Mouse (Mus musculus) midbrain, postnatal 0 days (tissue): Measurements from ENCODE around the gene Phlda1. TPM values are rescaled to one million over a fixed set of nuclear protein-coding genes. Genes with fewer than 3 reads are reported as not detected.

Source experiments
- ATAC-seq: fragments of 200-750 bp; cut with Nextera tagmentation; 2 replicates; pipeline ENCODE4 v1.8.0; 2017; ENCODE audit warnings: moderate number of reproducible peaks, mild to moderate bottlenecking, moderate TSS enrichment, moderate library complexity; ENCODE audit not compliant: low FRiP score
- DNase-seq: peaks from one replicate; pipeline ENCODE4 v3.0.0-alpha.2; 2015; ENCODE audit warnings: low spot score
- H3K27ac ChIP-seq: fragments of 300-500 bp; sonication (generic); 2 replicates; pipeline ENCODE4 v1.5.1; 2014; ENCODE audit warnings: low read depth, mild to moderate bottlenecking, low read length, mixed read lengths
- H3K27me3 ChIP-seq: fragments of 300-500 bp; sonication (generic); 2 replicates; pipeline ENCODE4 v1.6.1; 2014; ENCODE audit warnings: low read length, control low read depth, mixed read lengths; ENCODE audit not compliant: insufficient read depth
- H3K36me3 ChIP-seq: fragments of 300-500 bp; sonication (generic); 2 replicates; pipeline ENCODE4 v1.6.1; 2014; ENCODE audit warnings: low read length, control low read depth, mixed read lengths; ENCODE audit not compliant: insufficient read depth
- H3K4me1 ChIP-seq: fragments of 300-500 bp; sonication (generic); 2 replicates; pipeline ENCODE4 v1.6.1; 2014; ENCODE audit warnings: mild to moderate bottlenecking, control low read depth, antibody characterized with exemption, low read length, mixed read lengths; ENCODE audit not compliant: insufficient read depth
- H3K4me2 ChIP-seq: fragments of 300-500 bp; sonication (generic); 2 replicates; pipeline ENCODE4 v1.6.1; 2014; ENCODE audit warnings: low read depth, mild to moderate bottlenecking, low read length, mixed read lengths; ENCODE audit not compliant: poor library complexity, severe bottlenecking
- H3K4me3 ChIP-seq: fragments of 300-500 bp; sonication (generic); 2 replicates; pipeline ENCODE4 v1.5.1; 2014; ENCODE audit warnings: low read depth, mild to moderate bottlenecking, low read length, moderate library complexity
- H3K9ac ChIP-seq: fragments of 300-500 bp; sonication (generic); replicated peaks from 2 replicates; pipeline ENCODE4 v1.6.1; 2014; ENCODE audit warnings: mild to moderate bottlenecking, low read length, moderate library complexity, mixed read lengths; ENCODE audit not compliant: poor library complexity, severe bottlenecking
- H3K9me3 ChIP-seq: fragments of 300-500 bp; sonication (generic); 2 replicates; pipeline ENCODE4 v1.6.1; 2016; ENCODE audit warnings: low read length, control low read depth
- CTCF ChIP-seq: IDR thresholded peaks from 2 replicates; pipeline ENCODE4 v1.5.1; 2016; ENCODE audit warnings: antibody characterized with exemption, mild to moderate bottlenecking
- WGBS: fragments of 180-500 bp; shearing (Covaris S2); extraction: QIAGEN DNeasy Blood & Tissue Kit; methylation state at CpG from one replicate; pipeline ENCODE4 v1.1.7; 2014; 5-methylcytosine and 5-hydroxymethylcytosine counted together
- polyA plus RNA-seq: library from polyadenylated mRNA; unstranded; fragments of >200 nt; fragmentation: Nextera tagmentation; extraction: Ambion mirVana; gene quantifications from 2 replicates; pipeline ENCODE4 v1.2.1, GENCODE M21; 2015
- total RNA-seq: library from RNA; depleted of rRNA; stranded (reverse); fragments of >200 nt; gene quantifications from 2 replicates; pipeline ENCODE4 v1.2.3, GENCODE M21; 2014; rRNA removed

Gene Phlda1
- total RNA-seq (6.8 and 7.0 TPM in 2 replicates), polyA plus RNA-seq (32.6 and 32.9 TPM in 2 replicates)

DNA sequence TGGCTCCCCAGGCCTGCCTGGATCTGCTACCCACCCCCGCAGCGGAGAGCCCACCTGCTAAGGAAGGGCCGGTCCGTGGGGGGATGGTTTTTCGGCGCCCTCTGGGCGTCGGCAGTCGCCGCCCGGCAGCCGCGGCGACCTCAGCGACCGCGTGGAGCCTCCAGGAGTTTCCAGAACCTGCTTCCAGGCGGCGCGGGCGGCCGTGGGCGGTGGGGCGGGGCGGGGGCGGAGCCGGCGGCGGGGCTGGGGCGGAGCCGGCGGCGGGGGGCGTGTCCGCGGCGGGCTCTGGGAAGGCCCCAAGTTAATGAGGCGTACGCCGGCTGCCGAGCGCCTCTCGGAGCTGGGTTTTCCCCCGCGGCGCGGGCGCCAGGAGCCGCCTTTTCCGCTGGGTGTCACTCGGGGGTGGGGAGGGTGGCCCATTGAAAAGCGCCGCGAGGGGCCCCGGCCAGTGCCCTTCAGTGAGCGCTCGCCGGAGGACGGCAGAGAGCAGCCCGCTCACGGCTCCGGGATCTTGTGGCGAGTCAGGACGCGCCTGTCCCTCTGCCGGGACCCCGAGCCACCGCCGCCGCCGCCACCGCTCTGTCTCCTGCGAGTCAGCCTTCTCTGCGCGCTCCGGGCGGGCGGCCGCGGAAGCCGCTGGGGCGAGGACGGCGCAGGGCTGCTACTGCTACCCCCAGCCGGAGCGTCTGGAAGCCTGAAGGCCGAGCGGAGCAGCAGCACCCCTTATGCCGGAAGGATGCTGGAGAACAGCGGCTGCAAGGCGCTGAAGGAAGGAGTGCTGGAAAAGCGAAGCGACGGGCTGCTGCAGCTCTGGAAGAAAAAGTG, at the start of gene Phlda1:
Gene Phlda1, plus strand, starts transcription at position 186 of the 825 bp plus-strand sequence.
- H3K9me3 ChIP-seq, result no peaks in the 10 kb centered on the region
- peak; percentile 22 for TF ChIP-seq CTCF
- peak within 1 kb of the TSS; percentile 91 for H3K4me2 ChIP-seq
- no peaks in the 10 kb centered on the region for H3K36me3 ChIP-seq
- H3K4me3 ChIP-seq, result peak within 1 kb of the TSS; percentile 86
- peak within 1 kb of the TSS; percentile 83 for H3K9ac ChIP-seq
- H3K27me3 ChIP-seq, result no peaks in the 10 kb centered on the region
- peak within 1 kb of the TSS; percentile 84 for H3K27ac ChIP-seq
- peak; percentile 91 for DNase-seq
- ATAC-seq, result peak; percentile 84
- H3K4me1 ChIP-seq, result no peaks in the 10 kb centered on the region
- under 1% methylated on average over 78 of the region's 94 CpGs for WGBS

DNA sequence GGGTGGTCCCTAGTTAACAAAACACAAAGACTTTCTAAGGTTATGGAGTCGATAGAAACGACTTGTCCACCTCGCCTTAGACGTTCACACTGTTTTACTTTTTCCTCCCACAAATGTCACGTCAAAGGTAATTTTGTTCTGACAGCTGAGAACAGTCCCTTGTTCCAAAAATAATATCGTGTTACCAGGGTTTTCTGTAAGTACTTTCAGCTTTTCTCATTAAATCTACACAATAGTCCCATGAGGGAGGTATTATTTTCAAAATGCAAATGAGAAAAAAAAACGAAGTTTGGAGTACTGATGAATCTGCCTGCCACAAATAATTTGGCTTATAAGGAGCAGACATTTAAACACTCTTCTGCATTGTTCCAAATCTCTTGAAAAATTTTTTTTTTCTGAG, 48.0 kb upstream of the Phlda1 start:
- TF ChIP-seq CTCF, result no peak
- no peak for ATAC-seq
- Histone ChIP-seq H3K4me1 (no peaks in the 10 kb centered on the region), H3K9ac (no peak overlapping the region), H3K27ac (no peak overlapping the region), H3K4me2 (no peak overlapping the region), H3K9me3 (no peaks in the 10 kb centered on the region), H3K4me3 (no peak overlapping the region), H3K36me3 (no peaks in the 10 kb centered on the region), H3K27me3 (no peaks in the 10 kb centered on the region)
- 72% methylated on average over 7 of the region's 7 CpGs for WGBS
- DNase-seq, result no peak

DNA sequence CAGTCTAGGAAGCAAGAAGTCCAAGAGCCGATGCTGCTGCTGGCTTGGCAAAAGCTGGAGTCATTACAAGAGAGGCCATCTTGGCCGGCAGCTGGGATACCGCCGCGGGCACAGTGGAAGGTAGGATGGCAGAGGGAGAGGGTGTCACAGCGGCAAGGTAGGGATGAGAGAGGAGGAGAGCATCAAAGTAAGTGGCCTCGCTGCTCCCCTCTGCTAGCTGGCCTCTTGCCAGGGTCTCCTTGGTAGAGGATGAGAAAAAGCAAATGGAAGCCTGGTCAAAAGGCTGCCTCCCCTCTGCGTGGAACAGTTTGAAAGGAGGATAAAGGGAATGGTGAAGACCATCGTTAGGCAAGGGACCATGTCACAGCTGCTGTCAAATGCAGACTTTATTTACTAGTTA, 47.0 kb upstream of the Phlda1 start:
- no peak for ATAC-seq
- peak; percentile 8 for DNase-seq
- H3K27me3 ChIP-seq, result no peaks in the 10 kb centered on the region

DNA sequence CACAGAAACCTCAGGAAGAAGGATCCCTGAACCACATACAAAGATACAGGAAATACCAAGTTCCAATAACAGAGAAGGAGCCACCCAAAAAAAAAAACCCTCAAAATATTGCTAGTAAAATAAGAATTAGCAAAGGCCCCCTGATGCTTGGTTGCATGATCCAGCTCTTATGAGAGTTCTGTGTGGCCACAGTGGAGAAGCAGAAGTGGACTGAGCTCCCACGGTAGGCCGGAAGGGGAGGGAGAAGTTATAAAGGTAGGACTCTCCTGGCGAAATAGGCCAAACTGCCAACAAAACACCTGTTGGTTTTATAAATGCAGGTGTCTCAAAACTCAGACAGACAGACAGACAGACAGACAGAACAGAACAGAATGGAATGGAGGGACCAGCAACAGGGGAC, 46.2 kb upstream of the Phlda1 start:
- no peak overlapping the region for H3K4me3 ChIP-seq
- no peaks in the 10 kb centered on the region for H3K9me3 ChIP-seq
- H3K27ac ChIP-seq, result no peak overlapping the region
- WGBS, result 78% methylated on average over 3 of the region's 3 CpGs
- H3K36me3 ChIP-seq, result no peaks in the 10 kb centered on the region
- no peaks in the 10 kb centered on the region for H3K4me1 ChIP-seq
- no peak for ATAC-seq
- DNase-seq, result no peak
- H3K4me2 ChIP-seq, result no peak overlapping the region
- no peaks in the 10 kb centered on the region for H3K27me3 ChIP-seq
- TF ChIP-seq CTCF, result no peak
- no peak overlapping the region for H3K9ac ChIP-seq

More for the DNA sequence above, 47.0 kb upstream of the Phlda1 start:
- no peaks in the 10 kb centered on the region for H3K9me3 ChIP-seq
- H3K9ac ChIP-seq, result no peak overlapping the region
- 66% methylated on average over 9 of the region's 9 CpGs for WGBS
- no peak overlapping the region for H3K4me3 ChIP-seq
- no peak overlapping the region for H3K4me2 ChIP-seq
- H3K27ac ChIP-seq, result no peak overlapping the region
- TF ChIP-seq CTCF, result no peak
- H3K36me3 ChIP-seq, result no peaks in the 10 kb centered on the region
- no peaks in the 10 kb centered on the region for H3K4me1 ChIP-seq

DNA sequence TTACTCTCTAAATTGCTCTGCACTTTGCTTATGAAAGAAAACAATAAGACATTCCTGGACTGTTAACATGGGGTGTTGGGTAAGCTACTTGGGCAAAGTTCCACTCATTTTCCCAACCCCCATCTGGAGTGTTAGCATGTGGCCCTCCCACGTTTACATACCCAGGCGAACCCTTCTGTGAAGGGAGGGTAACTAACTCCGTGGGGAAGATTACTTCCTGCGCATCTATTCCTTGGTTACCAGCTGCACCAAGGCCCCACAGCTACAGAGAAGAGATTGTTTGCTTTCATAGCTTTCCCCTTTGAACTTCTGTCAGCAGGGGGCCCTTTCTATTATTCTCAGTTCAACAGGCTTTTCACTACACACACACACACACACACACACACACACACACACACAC, 45.7 kb upstream of the Phlda1 start:
- no peak overlapping the region for H3K4me2 ChIP-seq
- DNase-seq, result peak; percentile 28

DNA sequence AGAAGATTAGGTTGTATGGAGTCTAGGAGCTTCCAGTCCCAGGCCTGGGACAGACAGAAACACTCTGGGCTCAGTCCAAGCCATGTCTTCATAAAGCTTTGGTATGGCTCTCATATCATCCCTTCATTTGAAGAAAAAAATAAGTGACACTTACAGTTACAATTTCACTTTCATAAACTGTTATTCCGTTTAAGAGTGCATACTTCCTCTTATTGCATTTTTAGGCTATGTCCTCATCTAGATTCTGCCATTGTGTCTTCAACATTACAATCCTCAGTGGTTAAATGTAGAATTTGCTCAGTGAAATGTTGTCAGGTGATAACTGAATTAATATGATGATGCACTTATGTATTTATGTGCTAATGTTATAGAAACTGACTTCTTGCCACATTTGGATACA, 41.3 kb upstream of the Phlda1 start:
- Histone ChIP-seq H3K27me3 (no peaks in the 10 kb centered on the region), H3K9ac (no peak overlapping the region), H3K36me3 (no peaks in the 10 kb centered on the region), H3K9me3 (no peaks in the 10 kb centered on the region), H3K4me2 (no peak overlapping the region), H3K27ac (no peak overlapping the region), H3K4me1 (no peaks in the 10 kb centered on the region), H3K4me3 (no peak overlapping the region)
- WGBS, result 93% methylated on average over 1 of the region's 1 CpGs
- no peak for TF ChIP-seq CTCF
- DNase-seq (no peak), ATAC-seq (no peak)

More for the DNA sequence above, 45.7 kb upstream of the Phlda1 start:
- Histone ChIP-seq H3K27me3 (no peaks in the 10 kb centered on the region), H3K9ac (no peak overlapping the region), H3K36me3 (no peaks in the 10 kb centered on the region), H3K27ac (no peak overlapping the region), H3K4me3 (no peak overlapping the region), H3K4me1 (no peaks in the 10 kb centered on the region), H3K9me3 (no peaks in the 10 kb centered on the region)
- TF ChIP-seq CTCF, result no peak
- 5% methylated on average over 4 of the region's 4 CpGs for WGBS
- no peak for ATAC-seq
